Mouse (Mus musculus) regulatory T cell (primary cell): ENCODE results near the gene Slc6a5.

ENCODE experiments used
- in situ Hi-C: fragments of 300-600 bp; cut with MboI, MseI; formaldehyde crosslinking; loops from one replicate; pipeline ENCODE4 v1.15.1; 2025; ENCODE audit warnings: high pct_unique_total_duplicates

Slc6a5 gene

GRCm38 (mm10) chr7:49909850-49910249 lies at the start of gene Slc6a5:
Slc6a5 (plus strand) TSS chr7:49910146.
- in situ Hi-C loops: no loop called here

- in situ Hi-C loops: no loop called here
Observed at GRCm38 (mm10) chr7:49861196-49861595, 48.8 kb upstream of the Slc6a5 start.

- in situ Hi-C loops: no loop called here
Observed at GRCm38 (mm10) chr7:49863753-49864152, 46.2 kb upstream of the Slc6a5 start.

- in situ Hi-C loops: no loop called here
Observed at GRCm38 (mm10) chr7:49869656-49870055, 40.3 kb upstream of the Slc6a5 start.

GRCm38 (mm10) chr7:49870276-49870675 lies 39.7 kb upstream of the Slc6a5 start:
- in situ Hi-C loops: no loop called here

- in situ Hi-C loops: no loop called here
Observed at GRCm38 (mm10) chr7:49877307-49877706, 32.6 kb upstream of the Slc6a5 start.

- in situ Hi-C loops: no loop called here
Observed at GRCm38 (mm10) chr7:49879051-49879450, 30.9 kb upstream of the Slc6a5 start.

- in situ Hi-C loops: loop anchor here (10.0 kb wide), 1 partner anchor 885 kb away; no protein-coding TSS in a partner anchor
Observed at GRCm38 (mm10) chr7:49879998-49880707, 29.8 kb upstream of the Slc6a5 start.

- in situ Hi-C loops: loop anchor here (10.0 kb wide), 1 partner anchor 883 kb away; no protein-coding TSS in a partner anchor
Observed at GRCm38 (mm10) chr7:49882288-49882687, 27.7 kb upstream of the Slc6a5 start.

- in situ Hi-C loops: loop anchor here (10.0 kb wide), 1 partner anchor 882 kb away; no protein-coding TSS in a partner anchor
Observed at GRCm38 (mm10) chr7:49882694-49883389, 27.1 kb upstream of the Slc6a5 start.

- in situ Hi-C loops: loop anchor here (10.0 kb wide), 1 partner anchor 877 kb away; no protein-coding TSS in a partner anchor
Observed at GRCm38 (mm10) chr7:49887776-49888390, 22.1 kb upstream of the Slc6a5 start.

- in situ Hi-C loops: no loop called here
Observed at GRCm38 (mm10) chr7:49894786-49895185, 15.2 kb upstream of the Slc6a5 start.

GRCm38 (mm10) chr7:49895296-49895695 lies 14.7 kb upstream of the Slc6a5 start:
- in situ Hi-C loops: no loop called here

- in situ Hi-C loops: no loop called here
Observed at GRCm38 (mm10) chr7:49902003-49902552, 7.9 kb upstream of the Slc6a5 start.

GRCm38 (mm10) chr7:49907191-49908171 lies 2.5 kb upstream of the Slc6a5 start:
- in situ Hi-C loops: no loop called here

GRCm38 (mm10) chr7:49908181-49908855 lies 1.6 kb upstream of the Slc6a5 start:
- in situ Hi-C loops: no loop called here

- in situ Hi-C loops: no loop called here
Observed at GRCm38 (mm10) chr7:49908990-49909411, 945 bp upstream of the Slc6a5 start.

GRCm38 (mm10) chr7:49910361-49910760 lies 415 bp downstream of the Slc6a5 start:
- in situ Hi-C loops: no loop called here

- in situ Hi-C loops: no loop called here
Observed at GRCm38 (mm10) chr7:49911147-49911946, 1.4 kb downstream of the Slc6a5 start.

- in situ Hi-C loops: no loop called here
Observed at GRCm38 (mm10) chr7:49911947-49912262, 2.0 kb downstream of the Slc6a5 start.
